Mouse (Mus musculus): ENCODE results near the gene Spcs3. TPM values are rescaled to one million over a fixed set of nuclear protein-coding genes. Genes with fewer than 3 reads are reported as not detected.
A peak's percentile ranks its signal among the peaks of the same experiment; 100 is the strongest.

The Spcs3 gene
- polyA plus RNA-seq, 1 experiment from 2014 or later = 98.2 TPM

GRCm38 (mm10) chr8:54505060-54505459 is 24.7 kb downstream of the Spcs3 start:
- Histone ChIP-seq H3K9ac (no peak overlapping the region), H3K27ac (no peak overlapping the region), H3K9me3 (no peaks in the 10 kb centered on the region), H3K4me3 (no peak overlapping the region), H3K4me1 (no peaks in the 10 kb centered on the region), H3K27me3 (no peaks in the 10 kb centered on the region), H3K4me2 (replicated peaks) (no peak overlapping the region), H3K36me3 (no peaks in the 10 kb centered on the region)
- 65% methylated on average over 2 of the region's 2 CpGs for WGBS
- no peak for ATAC-seq (ENCODE audit: low FRiP score, low read depth)

- no peaks in the 10 kb centered on the region for H3K9me3 ChIP-seq
- H3K27me3 ChIP-seq = no peaks in the 10 kb centered on the region
- no peak overlapping the region for H3K4me3 ChIP-seq
- H3K4me1 ChIP-seq = no peaks in the 10 kb centered on the region
- WGBS = 54% methylated on average over 7 of the region's 7 CpGs
- H3K36me3 ChIP-seq = no peaks in the 10 kb centered on the region
- ATAC-seq (ENCODE audit: low FRiP score, low read depth) = no peak
- no peak overlapping the region for H3K27ac ChIP-seq
- no peak overlapping the region for H3K4me2 ChIP-seq (replicated peaks)
- no peak overlapping the region for H3K9ac ChIP-seq
Measured at GRCm38 (mm10) chr8:54503104-54503503, 26.7 kb downstream of the Spcs3 start.

GRCm38 (mm10) chr8:54493915-54494314 is 35.9 kb downstream of the Spcs3 start:
- WGBS = 28% methylated on average over 3 of the region's 3 CpGs
- H3K9ac ChIP-seq = no peak overlapping the region
- H3K36me3 ChIP-seq = no peaks in the 10 kb centered on the region
- ATAC-seq (ENCODE audit: low FRiP score, low read depth) = no peak
- peaks cover 9% of the 10 kb centered on the region for H3K27me3 ChIP-seq
- H3K4me2 ChIP-seq (replicated peaks) = no peak overlapping the region
- no peak overlapping the region for H3K27ac ChIP-seq
- no peaks in the 10 kb centered on the region for H3K4me1 ChIP-seq
- H3K4me3 ChIP-seq = no peak overlapping the region
- no peaks in the 10 kb centered on the region for H3K9me3 ChIP-seq

GRCm38 (mm10) chr8:54493110-54493509 is 36.7 kb downstream of the Spcs3 start:
- Histone ChIP-seq H3K9me3 (no peaks in the 10 kb centered on the region), H3K27ac (no peak overlapping the region), H3K4me2 (replicated peaks) (no peak overlapping the region), H3K4me3 (no peak overlapping the region), H3K9ac (no peak overlapping the region), H3K4me1 (no peaks in the 10 kb centered on the region), H3K27me3 (peaks cover 9% of the 10 kb centered on the region), H3K36me3 (no peaks in the 10 kb centered on the region)
- 0 out of 2 replicates have a peak, but pooled peaks have one; percentile 41 for ATAC-seq (ENCODE audit: low FRiP score, low read depth)
- WGBS = 13% methylated on average over 6 of the region's 6 CpGs

- no peaks in the 10 kb centered on the region for H3K4me1 ChIP-seq
- ATAC-seq (ENCODE audit: low FRiP score, low read depth) = no peak
- H3K9ac ChIP-seq = no peak overlapping the region
- WGBS = 57% methylated on average over 4 of the region's 4 CpGs
- no peaks in the 10 kb centered on the region for H3K9me3 ChIP-seq
- no peaks in the 10 kb centered on the region for H3K36me3 ChIP-seq
- H3K4me2 ChIP-seq (replicated peaks) = no peak overlapping the region
- H3K27ac ChIP-seq = no peak overlapping the region
- peaks cover 9% of the 10 kb centered on the region for H3K27me3 ChIP-seq
- H3K4me3 ChIP-seq = no peak overlapping the region
Measured at GRCm38 (mm10) chr8:54491934-54492333, 37.9 kb downstream of the Spcs3 start.

- Histone ChIP-seq H3K4me2 (replicated peaks) (peak overlapping the region; percentile 33), H3K36me3 (no peaks in the 10 kb centered on the region), H3K27ac (no peak overlapping the region), H3K9ac (no peak overlapping the region), H3K9me3 (no peaks in the 10 kb centered on the region), H3K4me3 (no peak overlapping the region), H3K4me1 (0 out of 2 replicates have a peak, but pooled peaks cover 6% of the 10 kb centered on the region), H3K27me3 (peaks cover 9% of the 10 kb centered on the region)
- peak; percentile 54; the same call in 1 of the 2 replicates for ATAC-seq (ENCODE audit: low FRiP score, low read depth)
- WGBS = 12% methylated on average over 6 of the region's 6 CpGs
Measured at GRCm38 (mm10) chr8:54491057-54491690, 38.6 kb downstream of the Spcs3 start.

GRCm38 (mm10) chr8:54488437-54488836 is 41.4 kb downstream of the Spcs3 start:
- H3K4me3 ChIP-seq = no peak overlapping the region
- ATAC-seq (ENCODE audit: low FRiP score, low read depth) = no peak

GRCm38 (mm10) chr8:54486555-54487273 is 43.1 kb downstream of the Spcs3 start:
- Histone ChIP-seq H3K27ac (no peak overlapping the region), H3K4me2 (replicated peaks) (peak overlapping the region; percentile 58), H3K9me3 (no peaks in the 10 kb centered on the region), H3K27me3 (no peaks in the 10 kb centered on the region; the same call in 1 of the 2 replicates), H3K4me3 (peak overlapping the region; percentile 31), H3K4me1 (0 out of 2 replicates have a peak, but pooled peaks cover 9% of the 10 kb centered on the region), H3K36me3 (no peaks in the 10 kb centered on the region), H3K9ac (peak overlapping the region; percentile 14; the same call in 1 of the 2 replicates)
- 25% methylated on average over 19 of the region's 19 CpGs for WGBS
- ATAC-seq (ENCODE audit: low FRiP score, low read depth) = no peak

More at GRCm38 (mm10) chr8:54488437-54488836, 41.4 kb downstream of the Spcs3 start:
- Histone ChIP-seq H3K9me3 (no peaks in the 10 kb centered on the region), H3K4me1 (0 out of 2 replicates have a peak, but pooled peaks cover 9% of the 10 kb centered on the region), H3K4me2 (replicated peaks) (no peak overlapping the region), H3K27ac (no peak overlapping the region), H3K36me3 (no peaks in the 10 kb centered on the region), H3K9ac (no peak overlapping the region), H3K27me3 (peaks cover 9% of the 10 kb centered on the region)
- WGBS = 73% methylated on average over 4 of the region's 4 CpGs

Other genes starting within 250 kb of the Spcs3 start
- 5.8 and 6.0 TPM in 2 replicates for gene Asb5, start 418 bp downstream of the Spcs3 start, polyA plus RNA-seq (2015; fragmentation: Nextera tagmentation; extraction: Ambion mirVana)
- gene Spata4, start 70.8 kb upstream of the Spcs3 start, polyA plus RNA-seq (2015; fragmentation: Nextera tagmentation; extraction: Ambion mirVana) = not detected in 2 replicates

Measured in limb, embryonic 13.5 days (tissue).